Mouse (Mus musculus) cerebellum, postnatal 14 days (tissue): ENCODE measurements at regions not wholly inside any gene's neighbourhood (a gene's known extent, or its start where the extent isn't known, plus 50 kb on each side); places are given as distances from the start of the nearest gene placed in this dataset.

ENCODE experiments used
- DNase-seq, 2 experiments: peaks; one replicate each; pipeline ENCODE4 v3.0.0; 2021; ENCODE audit warnings: mixed read lengths in 2 of 2

DNA sequence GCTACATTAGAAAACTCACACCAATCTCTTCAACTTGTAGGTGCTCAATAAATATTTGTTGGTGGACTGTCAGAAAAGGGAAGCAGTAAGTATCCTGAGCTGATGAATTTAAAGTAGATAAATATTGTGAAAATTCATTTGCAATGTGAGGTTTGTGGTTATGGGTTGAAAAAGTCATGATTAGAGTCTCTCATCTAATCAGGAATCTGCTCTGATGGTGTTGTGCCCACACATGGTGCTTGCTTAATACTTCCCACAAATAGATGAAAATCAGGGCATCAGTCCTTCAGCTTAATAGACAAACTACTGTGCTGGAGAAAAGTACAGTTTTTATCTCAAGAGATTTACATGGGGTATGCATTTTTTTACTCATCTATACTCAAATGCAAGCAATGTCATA lies 59.9 kb downstream of the S1pr1 start:
- DNase-seq: no peak

DNA sequence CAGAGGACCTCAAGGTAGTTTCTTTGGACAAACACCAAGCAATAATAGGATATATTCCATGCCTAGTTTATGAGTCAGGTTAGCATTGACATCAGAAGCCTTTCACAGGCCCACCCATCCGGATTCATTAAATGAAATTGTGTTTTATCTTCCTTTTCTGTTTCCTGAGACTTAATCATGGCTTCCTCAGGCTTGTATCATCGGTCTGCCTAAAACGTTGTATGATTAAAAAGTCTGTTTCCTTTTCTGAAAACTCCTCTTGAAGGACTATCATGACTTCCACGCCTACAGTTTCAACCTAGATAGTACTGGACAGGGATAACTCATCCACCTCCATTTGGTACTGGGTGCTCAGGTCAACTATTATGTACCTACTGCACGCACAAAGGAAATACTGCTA lies 62.6 kb downstream of the S1pr1 start:
- DNase-seq: no peak

DNA sequence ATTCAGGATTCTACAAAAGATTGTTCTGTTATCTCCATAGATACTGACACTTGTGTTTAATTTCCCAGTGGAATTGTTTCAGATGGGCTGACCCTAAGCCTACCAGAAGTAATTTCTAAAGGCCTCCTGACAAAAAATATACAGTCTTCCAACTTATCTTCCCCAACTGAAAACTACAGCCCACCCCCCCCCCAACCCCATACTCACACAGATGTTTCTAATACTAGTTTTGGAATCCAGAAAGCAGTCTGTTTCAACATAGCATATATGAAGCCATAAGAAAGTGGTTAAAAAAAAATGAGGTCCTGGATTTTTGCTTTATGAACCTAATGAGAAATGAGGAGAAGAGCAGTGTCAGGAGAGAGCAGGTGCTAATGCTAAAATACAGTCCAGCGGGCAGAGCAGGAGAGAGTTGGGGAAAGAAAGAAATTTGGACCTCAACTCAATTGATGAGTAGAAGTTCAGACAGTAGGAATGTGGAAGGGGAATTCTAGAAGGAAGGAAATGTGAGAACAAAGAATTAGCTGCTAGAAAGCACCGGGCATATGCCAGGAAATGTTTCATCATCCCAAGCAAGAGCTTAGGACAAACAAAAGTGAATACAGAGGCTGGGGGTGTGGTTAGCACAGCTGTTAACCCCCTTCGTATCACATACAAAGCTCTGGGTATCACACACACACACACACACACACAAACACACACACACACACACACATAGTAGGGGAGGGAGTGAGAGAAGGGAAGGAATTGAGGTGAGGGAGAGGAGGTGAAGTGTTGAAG lies 65.3 kb downstream of the S1pr1 start:
- no peak for DNase-seq

GRCm38 (mm10) chr3:115646993-115647392 lies 67.9 kb downstream of the S1pr1 start:
- DNase-seq: no peak

- no peak for DNase-seq
These were observed 70.6 kb downstream of the S1pr1 start for GRCm38 (mm10) chr3:115644307-115644706.

- peak; percentile 89 to 91 for DNase-seq
These were observed 72.0 kb downstream of the S1pr1 start for GRCm38 (mm10) chr3:115642846-115643260.

- peak; percentile 27 to 29 for DNase-seq
These were observed 72.6 kb downstream of the S1pr1 start for GRCm38 (mm10) chr3:115642001-115642845.

GRCm38 (mm10) chr3:115641411-115641810 lies 73.5 kb downstream of the S1pr1 start:
- DNase-seq: no peak

DNA sequence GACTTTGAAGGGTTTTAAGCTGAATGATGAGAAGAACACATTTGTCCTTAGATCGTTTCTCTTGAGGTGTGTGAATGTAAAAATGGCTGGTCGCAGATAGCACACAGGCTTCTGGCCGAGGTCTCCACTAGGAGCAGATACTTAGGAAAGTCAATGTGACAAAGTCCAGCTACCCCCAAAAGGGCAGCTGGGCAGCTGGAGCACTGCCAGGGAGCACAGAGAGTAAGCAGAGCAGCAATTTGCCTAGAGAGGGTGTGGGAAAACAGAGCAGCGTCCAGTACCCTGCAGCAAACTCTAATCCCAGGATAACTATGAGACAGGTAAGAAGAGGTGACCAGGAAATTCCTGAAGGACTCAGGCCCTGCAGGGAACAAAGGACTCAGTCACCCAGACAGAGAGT lies 79.4 kb downstream of the S1pr1 start:
- DNase-seq: peak in 1 of 2 experiments; percentile 11

GRCm38 (mm10) chr3:115635081-115635480 lies 79.8 kb downstream of the S1pr1 start:
- no peak for DNase-seq

GRCm38 (mm10) chr3:115632417-115632743 lies 82.5 kb downstream of the S1pr1 start:
- no peak for DNase-seq

- peak in 1 of 2 experiments; percentile 1 for DNase-seq
These were observed 83.1 kb downstream of the S1pr1 start for GRCm38 (mm10) chr3:115631573-115632416.

DNA sequence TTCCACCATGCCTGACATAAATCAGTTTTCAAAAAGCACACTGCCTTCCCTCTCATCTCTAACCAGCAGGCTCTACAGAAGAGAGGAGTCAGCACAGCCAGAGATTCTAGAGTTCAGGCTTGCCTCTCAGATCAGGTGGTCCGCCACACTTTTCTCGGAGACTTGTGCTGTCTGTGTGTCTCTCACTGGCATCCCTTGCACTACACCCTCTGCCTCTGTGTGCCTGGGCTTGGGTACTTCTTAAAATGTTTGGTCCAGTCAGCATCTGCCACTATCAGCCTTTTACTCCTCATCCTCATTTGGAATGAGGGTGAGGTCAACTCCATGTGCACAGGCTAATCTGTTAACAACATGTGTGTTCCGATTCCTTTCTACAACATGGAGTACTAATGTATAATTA lies 92.0 kb downstream of the S1pr1 start:
- DNase-seq: no peak

GRCm38 (mm10) chr3:115622300-115622699 lies 92.6 kb downstream of the S1pr1 start:
- DNase-seq: no peak

DNA sequence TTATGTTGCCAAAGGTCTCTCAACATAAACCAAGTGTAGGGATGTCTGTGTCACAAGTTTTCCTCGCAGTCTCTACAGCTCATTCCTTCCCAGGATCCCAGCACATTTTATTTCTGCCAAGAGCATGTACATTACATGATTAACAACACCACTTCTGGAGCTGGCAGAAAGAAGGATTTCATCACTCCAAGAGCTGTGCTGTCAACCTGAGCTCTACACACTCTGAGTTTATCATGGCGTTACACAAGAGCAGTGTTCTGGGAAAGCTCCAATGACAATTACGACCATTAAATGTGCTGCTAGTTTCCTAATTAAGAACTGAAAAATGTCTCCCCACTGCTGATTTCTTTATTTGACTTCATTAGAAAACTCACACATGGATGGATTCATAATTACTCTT lies 94.9 kb downstream of the S1pr1 start:
- DNase-seq: no peak

DNA sequence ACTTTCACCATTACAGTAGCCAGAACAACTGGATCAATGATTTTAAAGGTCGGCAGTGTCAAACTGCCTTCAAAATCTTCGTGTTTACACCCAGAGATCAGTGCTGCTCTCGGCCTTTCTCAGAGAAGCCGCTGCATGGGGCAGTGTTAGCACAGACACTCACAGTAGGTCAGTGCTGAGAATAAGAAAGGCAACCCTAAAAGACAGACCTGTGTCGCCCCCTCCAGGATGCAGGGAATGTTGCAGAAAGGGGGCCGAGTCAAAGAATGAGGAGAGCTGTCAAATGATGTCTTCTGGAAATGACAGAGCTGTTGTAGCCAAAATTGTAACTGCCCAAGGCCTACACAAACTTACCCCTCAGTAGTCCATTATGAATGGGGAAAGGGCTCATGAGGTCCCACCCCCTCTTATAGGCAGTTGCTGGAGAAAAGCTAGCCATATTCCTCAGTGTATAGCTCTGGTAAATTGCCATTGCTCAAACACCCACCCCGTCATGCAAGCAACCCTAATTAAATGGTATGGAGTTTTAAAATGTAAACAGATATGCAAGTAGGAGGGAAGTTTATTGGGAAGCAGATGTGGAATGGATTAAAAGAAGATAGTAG lies 98.8 kb downstream of the S1pr1 start:
- DNase-seq: peak; percentile 57 to 62

GRCm38 (mm10) chr3:115612859-115613258 lies 102.0 kb downstream of the S1pr1 start:
- peak; percentile 4 to 51 for DNase-seq

- DNase-seq: no peak
These were observed 106.8 kb downstream of the S1pr1 start for GRCm38 (mm10) chr3:115608087-115608486.

DNA sequence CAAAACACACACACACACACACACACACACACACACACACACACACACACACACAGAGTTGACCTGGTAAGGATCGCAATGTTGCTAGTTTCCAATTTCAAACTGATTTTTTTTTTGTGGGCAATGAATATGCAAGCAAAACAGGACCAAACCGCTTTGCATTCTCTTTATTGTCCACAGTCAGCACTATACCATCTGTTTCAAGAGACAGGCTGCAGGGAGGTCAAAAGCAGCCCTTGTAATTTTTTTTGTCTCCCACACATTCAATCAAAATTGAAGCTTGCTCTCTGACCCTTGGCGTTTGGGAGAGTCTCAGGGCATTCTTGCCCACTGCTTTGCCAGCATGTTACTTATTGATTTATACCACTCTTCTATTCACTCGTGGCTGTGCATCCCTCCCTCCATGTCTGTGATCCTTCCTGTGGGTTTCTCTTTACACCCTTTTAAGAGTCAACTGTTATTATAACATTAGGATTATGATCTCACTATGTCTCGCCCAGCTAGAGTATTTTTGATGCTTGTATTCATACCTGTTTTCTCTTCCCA lies 110.1 kb downstream of the S1pr1 start:
- DNase-seq: no peak

DNA sequence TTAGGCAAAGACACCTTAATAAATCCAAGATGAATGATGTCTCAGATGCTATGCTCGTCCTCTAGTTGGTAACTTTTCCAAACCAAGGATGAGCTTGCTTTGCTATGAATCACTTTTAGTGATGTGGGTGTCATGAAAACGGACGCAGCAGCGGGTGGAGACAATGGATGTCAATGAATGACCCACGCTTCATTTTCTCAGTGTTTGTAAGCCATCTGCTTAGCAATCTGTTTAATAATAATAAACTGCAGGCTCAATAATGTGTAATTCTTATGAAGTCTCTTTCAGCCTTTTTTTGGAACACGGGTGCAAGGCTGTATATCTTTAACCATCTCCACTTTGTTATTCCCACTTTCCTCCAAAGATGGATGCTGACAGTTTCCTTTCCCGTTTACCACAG lies 110.6 kb downstream of the S1pr1 start:
- no peak for DNase-seq

DNA sequence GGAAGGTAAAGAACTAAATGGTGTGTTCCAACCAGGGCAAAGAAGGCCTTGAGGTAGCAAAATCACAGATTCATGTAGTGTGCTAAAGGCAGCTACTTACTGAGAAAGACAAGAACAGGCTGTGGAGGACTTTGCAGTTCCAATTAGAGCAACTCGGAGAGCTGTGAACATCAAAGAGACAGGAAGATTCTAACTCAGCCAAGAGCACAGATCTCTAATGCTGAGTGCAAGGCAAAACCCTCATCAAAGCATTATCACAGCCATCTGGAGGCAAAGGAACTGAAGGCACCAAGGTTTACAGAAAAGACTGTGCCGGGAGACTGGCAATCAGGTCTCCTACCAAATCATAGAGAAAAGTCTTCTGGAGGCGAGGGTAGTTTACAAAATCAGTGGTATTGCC lies 111.1 kb downstream of the S1pr1 start:
- DNase-seq: no peak

DNA sequence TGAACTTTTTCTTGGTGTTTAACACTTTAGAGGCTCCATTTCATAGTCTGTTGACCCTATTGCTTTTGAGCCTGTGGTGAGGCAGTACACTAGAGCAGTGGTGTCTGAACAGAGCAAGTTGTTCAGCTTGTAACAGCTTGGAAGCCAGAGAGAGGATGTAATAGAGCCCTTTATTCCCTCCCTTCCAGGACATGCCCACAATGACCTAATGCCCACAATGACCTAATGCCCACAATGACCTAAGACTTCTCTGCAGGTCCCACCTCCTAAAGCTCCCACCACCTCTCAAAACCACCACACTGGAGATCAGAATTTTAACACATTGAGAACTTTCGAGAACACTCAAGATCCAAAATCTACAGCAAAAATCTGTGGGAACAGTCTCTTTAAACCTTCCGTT lies 115.6 kb downstream of the S1pr1 start:
- DNase-seq: no peak
